Mouse (Mus musculus) retina, postnatal 7 days (tissue): ENCODE data around the gene Gm5771.
"Not testable (repeated sequence)": the region's sequence is repeated elsewhere in the genome, so short reads cannot be mapped to it uniquely, and the experiment has no call there.

ENCODE experiments used
- DNase-seq: peaks from one replicate; pipeline ENCODE4 v3.0.0-alpha.2; 2012; ENCODE audit warnings: low read depth, low spot score

Gene Gm5771

GRCm38 (mm10) chr6:41392056-41392455 is at the start of gene Gm5771:
TSS of gene Gm5771 (plus strand) at chr6:41392356.
- not testable (repeated sequence) for DNase-seq

GRCm38 (mm10) chr6:41353932-41354331 is 38.2 kb upstream of the Gm5771 start, which contains the start of gene Try10:
TSS of gene Try10 (plus strand) at chr6:41354105.
- no peak for DNase-seq

DNA sequence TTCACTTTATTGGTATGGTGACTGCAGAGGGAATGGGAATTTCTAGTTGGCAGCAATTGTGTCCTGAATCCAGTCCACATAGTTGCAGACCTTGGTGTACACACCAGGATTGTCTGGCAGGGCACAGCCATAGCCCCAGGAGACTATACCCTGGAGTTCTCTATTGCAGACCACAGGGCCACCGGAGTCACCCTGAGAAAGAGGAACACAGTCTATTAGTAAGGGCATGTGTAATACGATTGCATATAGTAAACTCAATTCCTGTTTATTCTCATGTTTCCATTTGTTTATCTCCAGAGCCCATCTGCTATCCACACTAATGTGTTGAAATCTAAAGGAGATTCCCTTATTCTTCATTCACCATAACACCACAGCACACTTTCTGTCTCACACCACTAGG is 18.4 kb upstream of the Gm5771 start:
- not testable (repeated sequence) for DNase-seq

DNA sequence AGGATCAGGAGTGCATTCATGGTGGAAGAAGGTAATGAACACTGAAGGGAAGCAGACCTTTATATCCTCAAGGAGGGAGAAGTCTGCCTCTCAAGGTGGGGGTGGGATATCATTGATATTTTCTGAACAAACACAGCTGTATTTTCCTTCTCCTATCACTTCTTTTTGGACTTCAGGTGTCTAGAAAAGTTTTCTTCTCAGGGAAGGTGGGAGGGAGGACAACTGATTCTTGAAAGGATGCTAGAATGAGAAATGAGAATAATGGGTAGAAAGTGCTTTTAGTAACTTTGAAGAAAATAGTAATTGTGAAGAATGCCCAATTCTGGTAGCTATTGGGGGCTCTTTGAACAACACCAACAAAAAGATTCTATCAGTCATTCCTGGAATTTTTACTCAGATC is 14.6 kb upstream of the Gm5771 start, which contains the start of gene Prss3:
TSS of gene Prss3 (minus strand) at position 101 of the 400 bp plus-strand sequence.
- not testable (repeated sequence) for DNase-seq

GRCm38 (mm10) chr6:41386781-41387180 is 5.4 kb upstream of the Gm5771 start:
- DNase-seq, result no peak

DNA sequence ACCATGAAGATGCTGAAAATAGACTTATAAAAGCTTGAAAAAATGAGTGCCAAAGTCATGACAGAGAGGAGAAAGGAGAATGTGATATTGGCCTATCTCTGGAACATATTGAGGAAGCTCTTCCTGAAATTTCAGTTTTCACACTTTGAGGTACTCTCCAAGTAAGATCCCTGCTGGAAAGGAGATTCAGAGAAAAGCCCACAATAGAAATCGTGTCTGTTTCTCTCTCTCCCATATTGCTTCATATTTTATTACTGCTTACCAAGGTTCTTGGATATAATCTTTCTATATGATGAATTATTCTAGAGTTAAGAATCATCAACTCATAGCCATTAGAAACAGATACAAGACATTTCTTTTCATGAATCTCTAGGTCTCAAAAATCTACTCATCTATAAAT is 516 bp upstream of the Gm5771 start:
- DNase-seq, result not testable (repeated sequence)

DNA sequence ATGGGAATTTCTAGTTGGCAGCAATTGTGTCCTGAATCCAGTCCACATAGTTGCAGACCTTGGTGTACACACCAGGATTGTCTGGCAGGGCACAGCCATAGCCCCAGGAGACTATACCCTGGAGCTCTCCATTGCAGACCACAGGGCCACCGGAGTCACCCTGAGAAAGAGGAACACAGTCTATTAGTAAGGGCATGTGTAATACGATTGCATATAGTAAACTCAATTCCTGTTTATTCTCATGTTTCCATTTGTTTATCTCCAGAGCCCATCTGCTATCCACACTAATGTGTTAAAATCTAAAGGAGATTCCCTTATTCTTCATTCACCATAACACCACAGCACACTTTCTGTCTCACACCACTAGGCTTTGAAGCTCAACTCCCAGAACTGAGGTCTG is 50.1 kb downstream of the Gm5771 start:
- not testable (repeated sequence) for DNase-seq

DNA sequence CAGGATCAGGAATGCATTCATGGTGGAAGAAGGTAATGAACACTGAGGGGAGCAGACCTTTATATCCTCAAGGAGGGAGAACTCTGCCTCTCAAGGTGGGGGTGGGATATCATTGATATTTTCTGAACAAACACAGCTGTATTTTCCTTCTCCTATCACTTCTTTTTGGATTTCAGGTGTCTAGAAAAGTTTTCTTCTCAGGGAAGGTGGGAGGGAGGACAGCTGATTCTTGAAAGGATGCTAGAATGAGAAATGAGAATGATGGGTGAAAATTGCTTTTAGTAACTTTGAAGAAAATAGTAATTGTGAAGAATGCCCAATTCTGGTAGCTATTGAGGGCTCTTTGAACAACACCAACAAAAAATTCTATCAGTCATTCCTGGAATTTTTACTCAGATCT is 53.9 kb downstream of the Gm5771 start, which contains the start of gene Gm10334:
TSS of gene Gm10334 (minus strand) at position 101 of the 400 bp plus-strand sequence.
- DNase-seq, result not testable (repeated sequence)
